Mouse (Mus musculus): ENCODE data around the gene Haao. TPM values are rescaled to one million over a fixed set of nuclear protein-coding genes. Genes with fewer than 3 reads are reported as not detected.

Haao gene
- polyA plus RNA-seq, 1 experiment from 2014 or later: 0.92 TPM

DNA sequence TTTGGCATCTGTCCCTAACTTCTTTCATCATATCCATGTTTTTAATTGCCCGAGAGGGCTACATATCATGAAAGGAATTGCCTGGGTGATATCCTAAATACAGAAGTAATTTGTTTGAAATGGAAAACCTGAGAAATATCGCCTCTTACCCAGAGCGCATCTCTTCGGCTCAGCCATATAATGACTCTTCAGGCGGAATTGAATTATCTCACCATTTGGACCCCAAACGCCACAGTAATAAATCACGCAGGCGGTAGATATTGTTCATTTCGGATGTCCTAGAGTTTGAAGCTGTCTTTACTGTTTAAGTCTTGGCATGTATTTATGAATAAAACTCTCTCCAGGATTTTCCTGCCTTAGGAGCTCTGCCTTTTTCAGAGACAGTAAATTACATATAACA is 42.7 kb downstream of the Haao start:
- ATAC-seq (ENCODE audit: low read depth) (no peak), DNase-seq (ENCODE audit: low spot score) (no peak)
- Histone ChIP-seq H3K9me3 (ENCODE audit: control insufficient read depth, low read length) (no peaks in the 10 kb centered on the region), H3K9ac (ENCODE audit: low read depth, low read length) (no peak overlapping the region), H3K4me3 (ENCODE audit: low read depth, low read length) (no peak overlapping the region), H3K36me3 (ENCODE audit: control insufficient read depth, insufficient read depth, low read length) (peaks cover 46% of the 10 kb centered on the region), H3K4me1 (ENCODE audit: control insufficient read depth, insufficient read depth, low read length) (no peaks in the 10 kb centered on the region), H3K4me2 (ENCODE audit: low read depth, low read length) (no peak overlapping the region), H3K27ac (replicated peaks; ENCODE audit: low read depth, low read length) (no peak overlapping the region), H3K27me3 (replicated peaks; ENCODE audit: control insufficient read depth, insufficient read depth, low read length) (no peaks in the 10 kb centered on the region)
- 88% methylated on average over 9 of the region's 9 CpGs for WGBS

DNA sequence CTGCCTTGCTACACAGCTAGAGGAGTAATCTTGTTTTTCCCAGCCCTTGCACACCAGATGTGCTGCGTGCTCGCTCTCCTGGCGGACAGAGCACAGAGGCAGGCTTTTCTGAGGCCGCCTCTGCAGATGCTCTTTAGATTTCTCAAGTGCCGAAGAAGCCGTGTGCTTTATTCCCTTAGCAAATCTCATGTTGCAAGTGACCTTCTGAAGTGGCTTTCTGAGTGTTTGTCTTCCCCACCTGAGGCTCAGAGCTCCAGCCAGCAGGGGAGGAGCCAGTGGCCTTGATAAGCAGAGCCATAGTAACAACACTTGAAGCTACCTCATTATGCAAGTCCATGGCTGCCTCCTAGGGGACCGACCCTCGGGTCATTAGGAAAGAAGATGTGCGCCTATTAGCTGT is 43.8 kb downstream of the Haao start:
- Histone ChIP-seq H3K4me3 (ENCODE audit: low read depth, low read length) (no peak overlapping the region), H3K9ac (ENCODE audit: low read depth, low read length) (no peak overlapping the region), H3K36me3 (ENCODE audit: control insufficient read depth, insufficient read depth, low read length) (peaks cover 35% of the 10 kb centered on the region), H3K4me1 (ENCODE audit: control insufficient read depth, insufficient read depth, low read length) (no peaks in the 10 kb centered on the region), H3K9me3 (ENCODE audit: control insufficient read depth, low read length) (no peaks in the 10 kb centered on the region), H3K27me3 (replicated peaks; ENCODE audit: control insufficient read depth, insufficient read depth, low read length) (no peaks in the 10 kb centered on the region), H3K4me2 (ENCODE audit: low read depth, low read length) (no peak overlapping the region), H3K27ac (replicated peaks; ENCODE audit: low read depth, low read length) (no peak overlapping the region)
- DNase-seq (ENCODE audit: low spot score) (peak; percentile 17), ATAC-seq (ENCODE audit: low read depth) (peak; percentile 62)
- 52% methylated on average over 9 of the region's 9 CpGs for WGBS

DNA sequence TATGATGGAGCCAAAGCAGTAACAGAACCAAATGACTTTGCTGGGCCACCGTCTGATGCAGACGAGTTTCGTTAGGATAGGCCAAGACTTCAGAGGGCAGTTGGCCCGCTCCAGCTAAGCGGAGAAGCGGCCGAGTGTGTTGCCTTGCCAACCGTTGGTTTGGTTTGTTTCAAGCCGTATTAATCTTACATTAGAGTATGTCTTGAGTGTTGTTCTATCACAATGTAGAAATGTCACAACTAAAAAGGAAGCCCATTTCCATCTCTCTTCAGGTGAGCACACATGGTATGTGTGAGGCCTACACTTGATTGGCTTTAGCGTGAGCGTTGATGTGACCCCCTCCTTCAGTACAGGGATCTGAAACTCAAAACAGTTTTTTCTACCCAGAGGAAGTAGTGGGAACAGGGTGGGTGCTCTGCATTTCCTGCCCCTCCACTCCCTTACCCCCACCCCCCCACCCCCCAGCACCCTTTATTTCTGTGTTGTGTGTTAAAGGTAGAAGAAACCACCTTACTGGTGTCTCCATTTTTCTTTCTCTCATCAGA is 48.2 kb downstream of the Haao start:
- DNase-seq (ENCODE audit: low spot score): no peak
- H3K4me3 ChIP-seq (ENCODE audit: low read depth, low read length): no peak overlapping the region
- no peaks in the 10 kb centered on the region for H3K27me3 ChIP-seq (replicated peaks; ENCODE audit: control insufficient read depth, insufficient read depth, low read length)
- H3K4me1 ChIP-seq (ENCODE audit: control insufficient read depth, insufficient read depth, low read length): no peaks in the 10 kb centered on the region
- H3K4me2 ChIP-seq (ENCODE audit: low read depth, low read length): no peak overlapping the region
- H3K9ac ChIP-seq (ENCODE audit: low read depth, low read length): no peak overlapping the region
- 93% methylated on average over 11 of the region's 11 CpGs for WGBS
- H3K36me3 ChIP-seq (ENCODE audit: control insufficient read depth, insufficient read depth, low read length): peaks cover 7% of the 10 kb centered on the region
- no peak for ATAC-seq (ENCODE audit: low read depth)
- H3K9me3 ChIP-seq (ENCODE audit: control insufficient read depth, low read length): no peaks in the 10 kb centered on the region
- H3K27ac ChIP-seq (replicated peaks; ENCODE audit: low read depth, low read length): no peak overlapping the region

DNA sequence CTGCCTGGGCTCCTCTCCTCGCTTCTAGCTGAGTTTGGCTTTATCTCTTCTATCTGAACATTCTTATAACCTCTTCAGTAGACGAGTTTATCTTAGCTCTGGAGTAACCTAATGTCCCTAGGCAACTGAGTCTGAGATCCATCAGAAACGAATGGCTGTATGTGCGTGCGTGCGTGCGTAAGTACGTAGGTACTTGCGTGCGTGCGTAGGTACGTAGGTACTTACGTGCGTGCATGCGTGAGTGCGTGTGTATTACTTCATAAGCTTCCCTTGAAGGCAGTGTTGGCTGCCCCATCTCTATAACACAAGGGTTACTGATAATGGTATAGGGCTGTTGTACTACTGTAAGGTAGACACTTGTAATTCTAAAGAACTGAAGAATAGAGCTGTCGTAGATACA is 52.6 kb downstream of the Haao start:
- Histone ChIP-seq H3K4me3 (ENCODE audit: low read depth, low read length) (no peak overlapping the region), H3K4me1 (ENCODE audit: control insufficient read depth, insufficient read depth, low read length) (no peaks in the 10 kb centered on the region), H3K27me3 (replicated peaks; ENCODE audit: control insufficient read depth, insufficient read depth, low read length) (no peaks in the 10 kb centered on the region), H3K36me3 (ENCODE audit: control insufficient read depth, insufficient read depth, low read length) (peaks cover 24% of the 10 kb centered on the region), H3K27ac (replicated peaks; ENCODE audit: low read depth, low read length) (no peak overlapping the region), H3K9ac (ENCODE audit: low read depth, low read length) (no peak overlapping the region), H3K4me2 (ENCODE audit: low read depth, low read length) (no peak overlapping the region), H3K9me3 (ENCODE audit: control insufficient read depth, low read length) (no peaks in the 10 kb centered on the region)
- DNase-seq (ENCODE audit: low spot score) (no peak), ATAC-seq (ENCODE audit: low read depth) (no peak)
- 95% methylated on average over 17 of the region's 17 CpGs for WGBS

DNA sequence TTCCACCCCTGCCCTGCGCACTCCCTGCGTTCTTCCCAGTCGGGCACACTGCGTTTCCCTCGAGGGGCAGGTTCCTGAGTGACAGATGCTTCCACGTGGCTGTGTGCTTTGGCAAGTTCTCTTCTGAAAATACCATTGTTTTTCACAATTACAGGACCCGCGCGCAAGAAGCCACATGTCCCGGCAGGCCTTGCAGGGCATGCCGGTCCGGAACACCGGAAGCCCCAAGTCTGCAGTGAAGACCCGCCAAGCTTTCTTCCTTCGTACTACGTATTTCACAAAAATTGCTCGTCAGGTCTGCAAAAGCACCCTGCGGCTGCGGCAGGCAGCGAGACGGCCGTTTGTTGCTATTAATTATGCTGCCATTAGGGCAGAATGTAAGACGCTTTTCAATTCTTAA is 55.4 kb downstream of the Haao start:
- peak overlapping the region; percentile 7; the same call in 1 of the 2 replicates for H3K4me2 ChIP-seq (ENCODE audit: low read depth, low read length)
- no peak overlapping the region for H3K4me3 ChIP-seq (ENCODE audit: low read depth, low read length)
- ATAC-seq (ENCODE audit: low read depth): 0 out of 2 replicates have a peak, but pooled peaks have one; percentile 30
- WGBS: 74% methylated on average over 23 of the region's 23 CpGs
- DNase-seq (ENCODE audit: low spot score): peak; percentile 47
- H3K36me3 ChIP-seq (ENCODE audit: control insufficient read depth, insufficient read depth, low read length): peaks cover 24% of the 10 kb centered on the region
- no peaks in the 10 kb centered on the region for H3K27me3 ChIP-seq (replicated peaks; ENCODE audit: control insufficient read depth, insufficient read depth, low read length)
- no peaks in the 10 kb centered on the region for H3K9me3 ChIP-seq (ENCODE audit: control insufficient read depth, low read length)
- no peak overlapping the region for H3K27ac ChIP-seq (replicated peaks; ENCODE audit: low read depth, low read length)
- no peak overlapping the region for H3K9ac ChIP-seq (ENCODE audit: low read depth, low read length)
- no peaks in the 10 kb centered on the region for H3K4me1 ChIP-seq (ENCODE audit: control insufficient read depth, insufficient read depth, low read length)

DNA sequence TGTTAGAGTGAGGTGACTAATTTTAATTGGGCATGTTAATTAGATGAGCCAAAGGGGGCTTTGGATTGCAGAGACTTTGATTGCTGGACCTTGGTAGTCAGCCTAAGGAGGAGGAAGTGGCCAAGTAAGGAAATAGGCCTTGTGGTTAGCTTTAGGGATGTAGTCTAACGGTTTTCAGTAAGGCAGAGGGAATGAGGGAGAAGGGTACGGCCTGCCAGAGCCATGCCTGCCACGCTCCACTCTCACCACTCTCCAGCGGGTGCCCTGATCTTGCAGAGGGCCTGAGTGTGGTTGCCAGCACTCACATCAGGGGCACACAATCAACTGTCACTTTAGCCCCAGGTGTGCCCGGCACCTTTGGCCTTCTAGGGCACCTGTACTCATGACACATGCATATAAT is 57.6 kb downstream of the Haao start:
- no peak for DNase-seq (ENCODE audit: low spot score)
- whole genome bisulfite sequencing: 83% methylated on average over 5 of the region's 5 CpGs

DNA sequence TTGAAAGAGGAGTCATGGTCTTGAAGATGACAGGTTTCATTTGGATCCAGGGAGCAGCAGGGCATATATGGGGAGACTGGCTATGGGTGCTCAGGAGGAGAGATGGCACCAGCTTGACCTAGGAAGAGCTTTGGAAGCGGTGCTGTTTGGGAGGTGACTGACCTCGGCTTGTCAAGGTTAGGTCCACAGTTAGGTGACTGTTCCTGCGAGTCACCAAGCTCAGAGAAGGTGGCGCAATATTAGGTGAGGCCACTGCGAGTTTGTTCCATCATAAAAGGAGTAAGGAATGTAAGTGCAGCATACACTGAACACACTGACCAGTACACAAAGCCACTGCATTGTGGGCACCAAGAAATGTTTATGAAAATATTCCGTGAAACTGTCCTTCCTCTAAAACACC is 61.3 kb downstream of the Haao start:
- Histone ChIP-seq H3K9ac (ENCODE audit: low read depth, low read length) (no peak overlapping the region), H3K4me2 (ENCODE audit: low read depth, low read length) (no peak overlapping the region), H3K27ac (replicated peaks; ENCODE audit: low read depth, low read length) (no peak overlapping the region), H3K4me3 (ENCODE audit: low read depth, low read length) (no peak overlapping the region), H3K4me1 (ENCODE audit: control insufficient read depth, insufficient read depth, low read length) (peaks cover 14% of the 10 kb centered on the region; the same call in 1 of the 2 replicates), H3K9me3 (ENCODE audit: control insufficient read depth, low read length) (no peaks in the 10 kb centered on the region), H3K36me3 (ENCODE audit: control insufficient read depth, insufficient read depth, low read length) (peaks cover 16% of the 10 kb centered on the region), H3K27me3 (replicated peaks; ENCODE audit: control insufficient read depth, insufficient read depth, low read length) (no peaks in the 10 kb centered on the region)
- DNase-seq (ENCODE audit: low spot score): no peak
- no peak for ATAC-seq (ENCODE audit: low read depth)
- 92% methylated on average over 6 of the region's 6 CpGs for WGBS

More for the DNA sequence above, 57.6 kb downstream of the Haao start:
- Histone ChIP-seq H3K27me3 (replicated peaks; ENCODE audit: control insufficient read depth, insufficient read depth, low read length) (no peaks in the 10 kb centered on the region), H3K27ac (replicated peaks; ENCODE audit: low read depth, low read length) (no peak overlapping the region), H3K9ac (ENCODE audit: low read depth, low read length) (no peak overlapping the region), H3K9me3 (ENCODE audit: control insufficient read depth, low read length) (no peaks in the 10 kb centered on the region), H3K4me2 (ENCODE audit: low read depth, low read length) (no peak overlapping the region), H3K4me1 (ENCODE audit: control insufficient read depth, insufficient read depth, low read length) (no peaks in the 10 kb centered on the region), H3K36me3 (ENCODE audit: control insufficient read depth, insufficient read depth, low read length) (peaks cover 29% of the 10 kb centered on the region), H3K4me3 (ENCODE audit: low read depth, low read length) (no peak overlapping the region)
- ATAC-seq (ENCODE audit: low read depth): no peak

DNA sequence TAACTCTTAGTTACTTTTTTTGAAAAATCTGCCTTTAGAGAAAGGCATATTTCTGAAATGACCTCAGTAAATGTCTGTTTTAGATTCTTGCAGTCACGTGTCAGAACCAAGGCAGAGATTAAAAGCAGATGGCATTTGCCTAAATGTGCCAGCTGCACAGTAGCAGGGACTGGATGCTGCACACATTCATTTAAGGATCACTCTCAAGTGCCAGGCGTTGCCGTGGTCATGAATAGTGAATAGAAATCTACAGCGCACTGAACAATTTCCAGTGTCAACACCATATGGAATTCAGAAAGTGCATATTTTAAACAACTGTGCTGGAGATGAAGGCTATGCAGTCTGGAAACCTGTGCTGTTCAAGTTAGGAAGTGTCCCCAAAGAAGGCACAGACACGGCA is 65.0 kb downstream of the Haao start:
- Histone ChIP-seq H3K27me3 (replicated peaks; ENCODE audit: control insufficient read depth, insufficient read depth, low read length) (no peaks in the 10 kb centered on the region), H3K36me3 (ENCODE audit: control insufficient read depth, insufficient read depth, low read length) (peaks cover 21% of the 10 kb centered on the region), H3K4me2 (ENCODE audit: low read depth, low read length) (no peak overlapping the region), H3K9ac (ENCODE audit: low read depth, low read length) (no peak overlapping the region), H3K9me3 (ENCODE audit: control insufficient read depth, low read length) (no peaks in the 10 kb centered on the region), H3K4me3 (ENCODE audit: low read depth, low read length) (no peak overlapping the region), H3K27ac (replicated peaks; ENCODE audit: low read depth, low read length) (peak overlapping the region; percentile 58; the same call in 1 of the 2 replicates), H3K4me1 (ENCODE audit: control insufficient read depth, insufficient read depth, low read length) (peaks cover 14% of the 10 kb centered on the region; the same call in 1 of the 2 replicates)
- peak; percentile 90 for DNase-seq (ENCODE audit: low spot score)
- ATAC-seq (ENCODE audit: low read depth): peak; percentile 76
- 21% methylated on average over 5 of the region's 5 CpGs for WGBS

Measured in embryonic facial prominence, embryonic 14.5 days (tissue).